Mouse (Mus musculus) intestine, embryonic 14.5 days (tissue): ENCODE measurements around the gene Tbl1x. TPM values are rescaled to one million over a fixed set of nuclear protein-coding genes. Genes with fewer than 3 reads are reported as not detected.

Experiments
- ATAC-seq: fragments of 200-750 bp; cut with Nextera tagmentation; replicated peaks from 2 replicates; pipeline ENCODE4 v1.8.0; 2017; ENCODE audit warnings: low read depth, moderate number of reproducible peaks, moderate TSS enrichment, moderate library complexity; ENCODE audit not compliant: low FRiP score, low TSS enrichment
- DNase-seq: peaks from one replicate; pipeline ENCODE4 v3.0.0-alpha.2; 2018; ENCODE audit warnings: low spot score
- H3K27ac ChIP-seq: fragments of 300-500 bp; sonication (generic); 2 replicates; pipeline ENCODE4 v1.5.1; 2014; ENCODE audit warnings: low read depth, mild to moderate bottlenecking, control low read depth
- H3K27me3 ChIP-seq: fragments of 300-500 bp; sonication (generic); replicated peaks from 2 replicates; pipeline ENCODE4 v1.6.1; 2014; ENCODE audit warnings: low read length, control low read depth; ENCODE audit not compliant: control insufficient read depth, insufficient read depth
- H3K36me3 ChIP-seq: fragments of 300-500 bp; sonication (generic); 2 replicates; pipeline ENCODE4 v1.6.1; 2014; ENCODE audit warnings: low read length, control low read depth; ENCODE audit not compliant: control insufficient read depth, insufficient read depth
- H3K4me1 ChIP-seq: fragments of 300-500 bp; sonication (generic); replicated peaks from 2 replicates; pipeline ENCODE4 v1.6.1; 2014; ENCODE audit warnings: low read length, control low read depth, mixed read lengths; ENCODE audit not compliant: control insufficient read depth, insufficient read depth
- H3K4me2 ChIP-seq: fragments of 300-500 bp; sonication (generic); 2 replicates; pipeline ENCODE4 v1.6.1; 2014; ENCODE audit warnings: low read length
- H3K4me3 ChIP-seq: fragments of 300-500 bp; sonication (generic); 2 replicates; pipeline ENCODE4 v1.5.1; 2014; ENCODE audit warnings: low read depth, low read length, control low read depth, mixed read lengths
- H3K9ac ChIP-seq: fragments of 300-500 bp; sonication (generic); 2 replicates; pipeline ENCODE4 v1.6.1; 2014; ENCODE audit warnings: mild to moderate bottlenecking, low read length
- H3K9me3 ChIP-seq: fragments of 300-500 bp; sonication (generic); 2 replicates; pipeline ENCODE4 v1.6.1; 2016; ENCODE audit warnings: low read length, control low read depth; ENCODE audit not compliant: control insufficient read depth
- WGBS: fragments of 180-500 bp; shearing (Covaris S2); extraction: QIAGEN DNeasy Blood & Tissue Kit; methylation state at CpG from one replicate; pipeline ENCODE4 v1.1.7; 2014; 5-methylcytosine and 5-hydroxymethylcytosine counted together
- polyA plus RNA-seq: library from polyadenylated mRNA; unstranded; fragments of >200 nt; fragmentation: Nextera tagmentation; extraction: Ambion mirVana; gene quantifications from 2 replicates; pipeline ENCODE4 v1.2.1, GENCODE M21; 2014

Tbl1x gene
- polyA plus RNA-seq, 1 experiment from 2014 or later: 82.5 TPM

GRCm38 (mm10) chrX:77608947-77609703 is 98.3 kb downstream of the Tbl1x start:
- no peak overlapping the region for H3K4me2 ChIP-seq
- H3K27me3 ChIP-seq: no peaks in the 10 kb centered on the region
- H3K9me3 ChIP-seq: no peaks in the 10 kb centered on the region
- no peaks in the 10 kb centered on the region for H3K4me1 ChIP-seq
- ATAC-seq: no peak
- H3K27ac ChIP-seq: no peak overlapping the region
- 56% methylated on average over 2 of the region's 2 CpGs for WGBS
- no peak overlapping the region for H3K4me3 ChIP-seq
- no peak for DNase-seq
- H3K36me3 ChIP-seq: no peaks in the 10 kb centered on the region
- H3K9ac ChIP-seq: no peak overlapping the region

- H3K4me3 ChIP-seq: no peak overlapping the region
- no peak for DNase-seq
- no peak overlapping the region for H3K27ac ChIP-seq
- no peaks in the 10 kb centered on the region for H3K27me3 ChIP-seq
- no peak overlapping the region for H3K4me2 ChIP-seq
- H3K36me3 ChIP-seq: no peaks in the 10 kb centered on the region
- H3K9me3 ChIP-seq: no peaks in the 10 kb centered on the region
- no peaks in the 10 kb centered on the region for H3K4me1 ChIP-seq
- no peak for ATAC-seq
- no peak overlapping the region for H3K9ac ChIP-seq
- 70% methylated on average over 3 of the region's 3 CpGs for WGBS
These were observed 101.1 kb downstream of the Tbl1x start for GRCm38 (mm10) chrX:77611938-77612337.

GRCm38 (mm10) chrX:77613041-77613440 is 102.2 kb downstream of the Tbl1x start:
- Histone ChIP-seq H3K4me3 (no peak overlapping the region), H3K36me3 (no peaks in the 10 kb centered on the region), H3K4me1 (no peaks in the 10 kb centered on the region), H3K4me2 (no peak overlapping the region), H3K27ac (no peak overlapping the region), H3K9me3 (no peaks in the 10 kb centered on the region), H3K9ac (no peak overlapping the region), H3K27me3 (no peaks in the 10 kb centered on the region)
- ATAC-seq: no peak
- DNase-seq: no peak
- WGBS: 93% methylated on average over 1 of the region's 1 CpGs

GRCm38 (mm10) chrX:77615735-77616293 is 105.0 kb downstream of the Tbl1x start:
- ATAC-seq: no peak
- 65% methylated on average over 4 of the region's 4 CpGs for WGBS
- Histone ChIP-seq H3K4me1 (no peaks in the 10 kb centered on the region), H3K9me3 (no peaks in the 10 kb centered on the region), H3K4me3 (no peak overlapping the region), H3K36me3 (no peaks in the 10 kb centered on the region), H3K27me3 (no peaks in the 10 kb centered on the region), H3K9ac (no peak overlapping the region), H3K27ac (no peak overlapping the region), H3K4me2 (no peak overlapping the region)
- DNase-seq: no peak

GRCm38 (mm10) chrX:77617368-77618144 is 106.7 kb downstream of the Tbl1x start:
- DNase-seq (no peak), ATAC-seq (no peak)
- no peak overlapping the region for H3K9ac ChIP-seq
- H3K4me1 ChIP-seq: no peaks in the 10 kb centered on the region
- no peak overlapping the region for H3K4me2 ChIP-seq
- H3K36me3 ChIP-seq: no peaks in the 10 kb centered on the region
- H3K27ac ChIP-seq: no peak overlapping the region
- no peaks in the 10 kb centered on the region for H3K27me3 ChIP-seq
- WGBS: 68% methylated on average over 6 of the region's 6 CpGs
- H3K4me3 ChIP-seq: no peak overlapping the region
- no peaks in the 10 kb centered on the region for H3K9me3 ChIP-seq

GRCm38 (mm10) chrX:77630439-77630838 is 119.6 kb downstream of the Tbl1x start:
- Histone ChIP-seq H3K27ac (no peak overlapping the region), H3K27me3 (no peaks in the 10 kb centered on the region), H3K4me3 (no peak overlapping the region), H3K9me3 (no peaks in the 10 kb centered on the region), H3K9ac (no peak overlapping the region), H3K4me1 (no peaks in the 10 kb centered on the region), H3K36me3 (peaks cover 6% of the 10 kb centered on the region; the same call in 1 of the 2 replicates), H3K4me2 (no peak overlapping the region)
- no peak for ATAC-seq
- WGBS: 80% methylated on average over 2 of the region's 2 CpGs
- DNase-seq: no peak

- no peak for DNase-seq
- ATAC-seq: no peak
- no peak overlapping the region for H3K4me3 ChIP-seq
- H3K9me3 ChIP-seq: no peaks in the 10 kb centered on the region
- no peak overlapping the region for H3K27ac ChIP-seq
- no peak overlapping the region for H3K9ac ChIP-seq
- H3K4me2 ChIP-seq: no peak overlapping the region
- 52% methylated on average over 3 of the region's 3 CpGs for WGBS
- peaks cover 6% of the 10 kb centered on the region; the same call in 1 of the 2 replicates for H3K36me3 ChIP-seq
- no peaks in the 10 kb centered on the region for H3K4me1 ChIP-seq
- no peaks in the 10 kb centered on the region for H3K27me3 ChIP-seq
These were observed 125.7 kb downstream of the Tbl1x start for GRCm38 (mm10) chrX:77636499-77636898.

- H3K9ac ChIP-seq: no peak overlapping the region
- 10% methylated on average over 3 of the region's 3 CpGs for WGBS
- H3K27ac ChIP-seq: no peak overlapping the region
- H3K36me3 ChIP-seq: peaks cover 6% of the 10 kb centered on the region; the same call in 1 of the 2 replicates
- H3K4me2 ChIP-seq: no peak overlapping the region
- no peak for ATAC-seq
- no peaks in the 10 kb centered on the region for H3K4me1 ChIP-seq
- H3K9me3 ChIP-seq: no peaks in the 10 kb centered on the region
- no peaks in the 10 kb centered on the region for H3K27me3 ChIP-seq
- H3K4me3 ChIP-seq: no peak overlapping the region
- no peak for DNase-seq
These were observed 127.3 kb downstream of the Tbl1x start for GRCm38 (mm10) chrX:77638076-77638475.
